Mouse (Mus musculus) gastrocnemius, postnatal 14 days (tissue): ENCODE measurements around the gene Gm42957. TPM values are rescaled to one million over a fixed set of nuclear protein-coding genes. Genes with fewer than 3 reads are reported as not detected.

Source experiments
- DNase-seq: peaks from one replicate; pipeline ENCODE4 v3.0.0; 2021; ENCODE audit warnings: mixed read lengths
- intact Hi-C: fragments of 180-260 bp; cut with DNase I; formaldehyde crosslinking; loops from one replicate; pipeline ENCODE4 v1.15.1; 2025; ENCODE audit warnings: low total_unique reads
- total RNA-seq, 2 experiments: library from RNA; stranded (reverse); gene quantifications; 2 replicates each; pipeline ENCODE4 v1.2.3; 2021

The Gm42957 gene
- total RNA-seq, 2 experiments from 2014 or later, result 0.13 to 0.25 TPM

GRCm38 (mm10) chr3:96696766-96697732 is 61.8 kb downstream of the Gm42957 start:
- intact Hi-C loops, result no loop called here
- DNase-seq, result peak; percentile 94

GRCm38 (mm10) chr3:96698993-96699690 is 63.9 kb downstream of the Gm42957 start:
- intact Hi-C loops, result no loop called here
- DNase-seq, result no peak

- intact Hi-C loops, result loop anchor here (10.0 kb wide), 1 partner anchor 156 kb away; no protein-coding TSS in a partner anchor
- no peak for DNase-seq
Measured at GRCm38 (mm10) chr3:96700376-96700775, 65.1 kb downstream of the Gm42957 start.

GRCm38 (mm10) chr3:96701003-96701402 is 65.7 kb downstream of the Gm42957 start:
- intact Hi-C loops, result loop anchor here (10.0 kb wide), 1 partner anchor 156 kb away; no protein-coding TSS in a partner anchor
- DNase-seq, result no peak

Other genes with a start within 250 kb of the Gm42957 start
- gene BC107364, start 183.2 kb upstream of the Gm42957 start, total RNA-seq, result not detected
- 100 to 1,000 TPM; 460 to 465 TPM for gene Hfe2, start 110.3 kb upstream of the Gm42957 start, total RNA-seq
- 100 to 1,000 TPM; 288 to 458 TPM for gene Txnip, start 77.5 kb upstream of the Gm42957 start, total RNA-seq
- gene Gm16253, start 58.5 kb upstream of the Gm42957 start, total RNA-seq, result 1 to 10 TPM; 1.2 to 1.5 TPM
- gene Polr3gl, start 41.3 kb upstream of the Gm42957 start, total RNA-seq, result 10 to 100 TPM; 30.3 to 34.0 TPM
- gene Ankrd34a, start 38.8 kb upstream of the Gm42957 start, total RNA-seq, result 1 to 10 TPM in 1 of 2 experiments, under 1 TPM in 1; 0.66 to 1.9 TPM
- gene Lix1l, start 34.3 kb upstream of the Gm42957 start, total RNA-seq, result 10 to 100 TPM; 13.6 to 16.4 TPM
- gene Rbm8a, start 5.5 kb upstream of the Gm42957 start, total RNA-seq, result 10 to 100 TPM; 36.6 to 44.1 TPM
- gene Pex11b, start 98 bp upstream of the Gm42957 start, total RNA-seq, result 10 to 100 TPM; 22.3 to 22.4 TPM
- 1 to 10 TPM; 2.9 to 3.0 TPM for gene Itga10, start 10.1 kb downstream of the Gm42957 start, total RNA-seq
- 1 to 10 TPM; 1.0 to 2.3 TPM for gene Ankrd35, start 34.7 kb downstream of the Gm42957 start, total RNA-seq
- 10 to 100 TPM; 10.4 to 12.1 TPM for gene Pias3, start 60.9 kb downstream of the Gm42957 start, total RNA-seq
- under 1 TPM; 0.96 to 1.00 TPM for gene Nudt17, start 73.1 kb downstream of the Gm42957 start, total RNA-seq
- gene Polr3c, start 92.2 kb downstream of the Gm42957 start, total RNA-seq, result 10 to 100 TPM; 16.0 to 18.7 TPM
- 10 to 100 TPM; 53.8 to 89.7 TPM for gene Rnf115, start 92.2 kb downstream of the Gm42957 start, total RNA-seq
- gene Pdzk1, start 193.8 kb downstream of the Gm42957 start, total RNA-seq, result not detected
- not detected for gene Cd160, start 193.9 kb downstream of the Gm42957 start, total RNA-seq